Mouse (Mus musculus) cortical plate, adult 2 months (tissue): ENCODE results near the gene Cdh4.

Experiments
- CTCF ChIP-seq: fragments of 200-500 bp; IDR thresholded peaks from 2 replicates; pipeline ENCODE4 v1.5.1; 2011; ENCODE audit warnings: mild to moderate bottlenecking, control low read depth, low read length; ENCODE audit not compliant: insufficient read depth; ENCODE audit errors: extremely low read depth
- POLR2A ChIP-seq: fragments of 200-500 bp; IDR thresholded peaks from 2 replicates; pipeline ENCODE4 v1.6.1; 2011; ENCODE audit warnings: mild to moderate bottlenecking, low read length, control low read depth; ENCODE audit not compliant: insufficient read depth; ENCODE audit errors: extremely low read depth

- TF ChIP-seq POLR2A (no peak), CTCF (no peak)
Measured at GRCm38 (mm10) chr2:179779266-179779665, 337.0 kb downstream of the Cdh4 start.
